Mouse (Mus musculus) cerebellum, adult 11 months (tissue): ENCODE data around the gene Cdx2.

ENCODE experiments used
- DNase-seq: peaks from one replicate; pipeline ENCODE4 v3.0.0; 2022

Cdx2 gene

GRCm38 (mm10) chr5:147306638-147307397, at the start of gene Cdx2:
Cdx2 (minus strand) TSS chr5:147307270.
- DNase-seq = no peak

GRCm38 (mm10) chr5:147356260-147357055, 49.4 kb upstream of the Cdx2 start:
- DNase-seq = no peak

- no peak for DNase-seq
Observed at GRCm38 (mm10) chr5:147355788-147356187, 48.7 kb upstream of the Cdx2 start.

- DNase-seq = no peak
Observed at GRCm38 (mm10) chr5:147354985-147355384, 47.9 kb upstream of the Cdx2 start.

GRCm38 (mm10) chr5:147354161-147354780, 47.2 kb upstream of the Cdx2 start:
- no peak for DNase-seq

- no peak for DNase-seq
Observed at GRCm38 (mm10) chr5:147351931-147352330, 44.9 kb upstream of the Cdx2 start.

GRCm38 (mm10) chr5:147345981-147346380, 38.9 kb upstream of the Cdx2 start:
- DNase-seq = no peak

- no peak for DNase-seq
Observed at GRCm38 (mm10) chr5:147343904-147344303, 36.8 kb upstream of the Cdx2 start.

GRCm38 (mm10) chr5:147342901-147343300, 35.8 kb upstream of the Cdx2 start:
- DNase-seq = no peak

GRCm38 (mm10) chr5:147340741-147341414, 33.8 kb upstream of the Cdx2 start:
- no peak for DNase-seq

- DNase-seq = no peak
Observed at GRCm38 (mm10) chr5:147339560-147339959, 32.5 kb upstream of the Cdx2 start.

- DNase-seq = no peak
Observed at GRCm38 (mm10) chr5:147338967-147339366, 31.9 kb upstream of the Cdx2 start.

- DNase-seq = no peak
Observed at GRCm38 (mm10) chr5:147332711-147333110, 25.6 kb upstream of the Cdx2 start.

GRCm38 (mm10) chr5:147331547-147331946, 24.5 kb upstream of the Cdx2 start:
- peak; percentile 10 for DNase-seq

GRCm38 (mm10) chr5:147329946-147330345, 22.9 kb upstream of the Cdx2 start:
- no peak for DNase-seq

- no peak for DNase-seq
Observed at GRCm38 (mm10) chr5:147327636-147328035, 20.6 kb upstream of the Cdx2 start.

- no peak for DNase-seq
Observed at GRCm38 (mm10) chr5:147325931-147326330, 18.9 kb upstream of the Cdx2 start.

GRCm38 (mm10) chr5:147323237-147323917, 16.3 kb upstream of the Cdx2 start:
- peak; percentile 36 for DNase-seq

GRCm38 (mm10) chr5:147322183-147322582, 15.1 kb upstream of the Cdx2 start, which contains the start of gene Urad:
Urad (minus strand) TSS chr5:147322440.
- DNase-seq = no peak

- peak; percentile 8 for DNase-seq
Observed at GRCm38 (mm10) chr5:147319653-147320052, 12.6 kb upstream of the Cdx2 start.

- DNase-seq = no peak
Observed at GRCm38 (mm10) chr5:147317991-147318390, 10.9 kb upstream of the Cdx2 start.

GRCm38 (mm10) chr5:147317321-147317720, 10.3 kb upstream of the Cdx2 start:
- DNase-seq = no peak
